Mouse (Mus musculus): Measurements from ENCODE around the gene Slc35g1.
"Not testable (repeated sequence)": the region's sequence is repeated elsewhere in the genome, so short reads cannot be mapped to it uniquely, and the experiment has no call there.

Slc35g1 gene

DNA sequence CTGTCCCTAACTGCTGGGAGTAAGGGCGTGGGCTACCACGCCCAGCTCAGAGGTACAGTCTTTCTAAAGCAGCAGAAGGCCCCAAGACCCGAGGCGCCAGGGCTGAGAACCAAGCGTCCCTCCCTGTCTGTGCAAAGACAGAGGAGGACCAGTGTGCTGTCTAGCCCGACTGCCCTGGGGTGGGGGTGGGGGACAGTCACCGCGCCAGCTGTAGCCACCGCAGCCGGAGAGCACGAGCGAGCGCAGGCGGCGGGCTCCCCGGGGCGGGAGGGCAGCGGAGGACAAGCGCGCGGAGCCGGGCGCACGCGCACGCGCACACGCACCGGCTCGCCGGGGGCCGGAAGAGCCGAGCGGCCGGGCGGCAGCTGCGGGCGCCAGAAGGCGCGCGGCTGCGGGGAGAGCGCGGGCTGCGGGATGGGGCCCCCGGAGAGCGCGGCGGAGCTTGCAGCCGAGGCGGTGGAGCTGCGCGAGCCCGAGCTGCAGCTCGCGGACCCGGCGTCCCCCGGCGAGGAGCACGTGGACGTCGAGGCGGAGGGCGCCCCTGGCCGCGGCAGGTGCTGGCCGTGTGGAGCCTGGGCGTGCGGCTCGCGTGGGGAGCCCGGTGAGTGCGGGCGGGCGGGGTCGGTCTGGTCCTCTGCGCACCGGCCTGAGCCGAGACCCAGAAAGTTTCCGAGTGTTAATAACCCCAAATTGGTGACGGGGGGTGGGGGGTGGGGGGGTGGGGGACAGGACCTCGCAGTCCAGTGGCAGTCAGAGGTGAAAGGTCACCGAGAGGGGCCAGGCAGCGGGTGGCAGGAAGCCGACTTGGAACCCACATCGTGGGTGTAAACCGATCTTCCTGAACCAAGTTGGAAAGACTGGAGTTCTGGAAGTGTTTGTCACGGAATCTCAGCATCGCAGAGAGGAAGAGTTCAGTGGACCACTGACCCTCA, at the start of gene Slc35g1:
Slc35g1 (plus strand) TSS at position 280 of the 932 bp plus-strand sequence.
- DNase-seq (ENCODE audit: low spot score): peak; percentile 73

GRCm38 (mm10) chr19:38348271-38349012, 47.3 kb upstream of the Slc35g1 start:
- no peak for DNase-seq (ENCODE audit: low spot score)

GRCm38 (mm10) chr19:38349013-38349341, 46.8 kb upstream of the Slc35g1 start:
- no peak for DNase-seq (ENCODE audit: low spot score)

DNA sequence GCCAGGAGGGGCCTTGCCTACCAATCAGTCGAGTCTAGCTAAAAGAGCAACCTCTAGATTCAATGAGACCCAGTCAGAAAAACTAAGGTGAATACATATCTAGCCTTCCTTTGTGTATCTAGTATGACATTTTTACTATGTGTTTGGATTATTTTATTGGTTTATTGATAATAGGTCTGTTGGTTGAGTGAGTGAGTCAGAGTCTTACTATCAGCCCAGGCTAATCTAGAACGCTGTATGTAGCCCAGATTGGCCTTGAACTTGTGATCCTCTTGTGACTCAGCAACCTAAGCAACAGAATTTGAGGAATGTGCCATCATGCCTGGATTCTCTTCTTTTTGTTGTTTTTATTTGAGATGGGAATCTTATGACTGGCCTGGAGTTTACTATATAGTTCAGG, 44.6 kb upstream of the Slc35g1 start:
- DNase-seq (ENCODE audit: low spot score): no peak

DNA sequence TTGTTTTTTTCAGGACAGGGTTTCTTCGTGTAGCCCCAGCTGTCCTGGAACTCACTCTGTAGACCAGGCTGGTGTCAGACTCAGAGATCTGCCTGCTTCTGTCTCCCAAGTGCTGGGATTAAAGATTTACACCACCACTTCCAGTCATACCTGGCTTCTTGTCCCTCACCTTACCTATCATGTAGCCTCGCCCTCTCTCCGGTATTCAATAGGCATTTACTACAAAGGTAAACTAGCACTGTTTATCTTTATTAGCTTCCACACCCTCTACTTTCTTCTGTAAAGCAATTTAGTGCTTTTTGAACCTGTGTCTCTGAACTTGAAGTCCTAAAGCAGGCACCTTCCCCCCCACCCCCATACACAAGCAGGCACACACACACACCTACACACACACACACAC, 44.1 kb upstream of the Slc35g1 start:
- DNase-seq (ENCODE audit: low spot score): no peak

- DNase-seq (ENCODE audit: low spot score): peak; percentile 49
These were observed 43.2 kb upstream of the Slc35g1 start for GRCm38 (mm10) chr19:38352495-38353130.

- no peak for DNase-seq (ENCODE audit: low spot score)
These were observed 41.5 kb upstream of the Slc35g1 start for GRCm38 (mm10) chr19:38354279-38354678.

DNA sequence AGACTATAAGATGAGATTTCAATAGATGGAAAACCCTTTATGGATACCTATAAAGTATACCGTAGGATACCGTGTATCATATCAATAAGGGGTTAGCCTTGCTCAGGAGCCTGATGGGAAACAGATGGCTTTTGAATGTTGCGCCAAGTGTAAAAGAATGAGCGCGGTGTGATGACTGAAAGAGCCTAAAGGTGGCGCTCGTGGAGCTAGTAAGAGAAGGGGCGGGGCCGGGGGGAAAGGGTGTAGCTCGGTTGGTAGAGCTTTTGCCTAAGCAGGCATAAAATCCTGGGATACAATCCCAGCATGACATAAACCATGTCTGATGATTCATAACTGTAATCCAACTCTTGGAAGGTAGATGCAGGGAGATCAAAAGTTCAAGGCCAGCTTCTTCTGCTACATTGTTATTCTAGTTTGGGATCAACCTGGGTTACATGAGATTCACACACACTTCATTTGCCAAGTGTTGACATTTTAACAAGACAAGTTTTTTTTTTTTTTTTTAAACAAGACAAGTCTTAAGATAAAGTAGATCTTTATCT, 40.9 kb upstream of the Slc35g1 start:
- no peak for DNase-seq (ENCODE audit: low spot score)

- no peak for DNase-seq (ENCODE audit: low spot score)
These were observed 39.5 kb upstream of the Slc35g1 start for GRCm38 (mm10) chr19:38356211-38356828.

DNA sequence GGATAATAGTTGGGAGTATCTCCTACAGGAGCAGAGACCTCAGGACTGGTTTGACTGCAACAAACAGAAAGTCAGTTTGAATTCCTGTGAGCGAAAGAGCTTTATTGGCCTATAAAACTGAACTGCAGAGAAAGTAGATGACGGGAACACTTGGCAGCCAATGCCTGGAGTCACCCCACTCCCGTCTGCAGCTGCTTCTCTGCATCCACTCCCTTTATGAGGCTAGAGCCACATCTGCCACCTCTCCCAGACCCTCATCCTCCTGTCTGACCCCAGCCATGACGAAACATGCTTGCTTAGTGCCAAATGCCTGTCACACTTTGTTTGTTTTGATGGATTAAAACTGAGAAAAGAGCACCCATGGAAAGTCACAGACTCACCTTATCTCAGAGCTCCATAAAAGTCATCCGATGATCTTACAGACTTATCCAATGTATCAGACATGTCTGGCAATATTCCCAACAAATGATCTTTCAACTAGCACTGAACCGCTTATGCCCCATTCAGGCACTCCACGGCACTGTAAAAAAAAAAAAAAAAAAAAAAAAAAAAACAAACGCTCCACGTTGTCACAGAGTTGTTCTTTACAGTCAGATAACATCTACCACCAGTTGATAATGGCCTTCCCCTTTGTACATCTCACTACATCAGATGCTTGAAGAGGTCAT, 37.7 kb upstream of the Slc35g1 start:
- no peak for DNase-seq (ENCODE audit: low spot score)

DNA sequence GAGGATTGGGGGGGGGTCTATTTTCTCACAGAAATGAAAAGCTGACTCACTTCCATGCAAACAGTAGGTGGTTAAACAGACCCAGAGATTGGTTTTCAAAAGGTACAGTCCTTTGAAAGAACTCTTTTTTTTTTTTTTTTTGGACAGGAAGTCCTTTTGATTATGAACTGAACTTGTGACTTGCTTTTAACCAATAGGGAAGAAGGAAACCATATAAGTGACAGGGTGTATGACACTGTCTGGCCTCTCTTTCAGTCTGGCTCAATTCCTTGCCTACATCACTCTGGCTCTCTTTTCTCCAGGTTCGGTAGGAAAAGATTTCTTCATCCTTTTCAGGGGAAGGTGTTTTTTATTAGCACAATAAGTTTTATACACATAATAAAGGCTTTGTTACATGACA, 36.5 kb upstream of the Slc35g1 start:
- DNase-seq (ENCODE audit: low spot score): no peak

DNA sequence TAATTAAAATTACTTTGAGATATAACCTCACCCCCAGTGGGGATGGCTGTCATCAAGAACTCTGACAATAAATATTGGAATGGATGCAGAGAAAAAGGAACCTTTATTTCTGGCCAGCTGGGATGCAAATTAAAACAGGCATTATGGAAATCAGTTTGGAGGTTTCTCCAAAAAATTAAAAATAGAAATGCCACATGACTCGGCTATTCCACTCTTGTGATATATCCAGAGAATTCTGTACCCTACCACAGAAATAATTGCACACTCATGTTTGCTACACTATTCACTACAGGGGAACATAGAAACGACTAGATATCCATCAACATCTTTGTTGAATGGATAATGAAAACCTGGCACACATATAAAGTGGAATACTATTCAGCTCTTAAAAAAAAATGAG, 33.9 kb upstream of the Slc35g1 start:
- DNase-seq (ENCODE audit: low spot score): no peak

- no peak for DNase-seq (ENCODE audit: low spot score)
These were observed 32.4 kb upstream of the Slc35g1 start for GRCm38 (mm10) chr19:38363358-38363757.

DNA sequence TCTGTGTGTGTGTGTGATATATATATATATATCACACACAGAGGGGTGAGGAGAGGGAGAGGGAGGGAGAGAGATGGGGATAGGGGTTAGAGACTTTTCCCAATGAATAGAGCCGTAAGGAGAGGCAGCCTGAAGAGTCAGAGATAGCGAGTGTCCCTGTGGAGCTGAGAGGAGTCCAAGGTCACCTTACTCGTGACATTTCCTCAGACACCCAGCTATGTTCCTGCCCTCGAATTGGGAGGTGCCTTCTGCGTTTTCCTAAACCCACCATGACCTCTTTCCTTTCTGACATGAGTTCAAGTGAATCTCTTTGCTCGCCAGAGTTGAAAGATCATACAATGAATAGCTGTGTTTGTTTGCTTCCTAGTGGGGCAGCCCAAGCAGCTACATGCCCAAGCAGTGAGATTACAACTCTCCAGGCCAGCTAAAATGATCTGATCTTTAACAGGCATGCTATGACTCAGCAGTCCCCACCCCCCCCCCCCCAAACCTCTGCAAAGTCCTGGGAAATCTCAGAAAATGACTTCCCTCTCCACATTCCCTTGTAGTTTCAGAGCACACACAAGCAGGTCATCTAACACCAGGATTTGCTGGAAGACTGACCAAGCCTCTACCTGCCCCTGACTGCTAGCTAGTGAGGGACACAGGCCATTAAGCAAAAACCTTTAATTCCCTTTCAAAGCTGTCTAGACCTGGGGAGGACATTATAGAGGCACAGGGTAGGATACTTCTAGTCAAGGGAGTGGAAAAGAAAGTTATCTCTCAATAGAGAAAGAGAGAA, 31.7 kb upstream of the Slc35g1 start:
- DNase-seq (ENCODE audit: low spot score): no peak

DNA sequence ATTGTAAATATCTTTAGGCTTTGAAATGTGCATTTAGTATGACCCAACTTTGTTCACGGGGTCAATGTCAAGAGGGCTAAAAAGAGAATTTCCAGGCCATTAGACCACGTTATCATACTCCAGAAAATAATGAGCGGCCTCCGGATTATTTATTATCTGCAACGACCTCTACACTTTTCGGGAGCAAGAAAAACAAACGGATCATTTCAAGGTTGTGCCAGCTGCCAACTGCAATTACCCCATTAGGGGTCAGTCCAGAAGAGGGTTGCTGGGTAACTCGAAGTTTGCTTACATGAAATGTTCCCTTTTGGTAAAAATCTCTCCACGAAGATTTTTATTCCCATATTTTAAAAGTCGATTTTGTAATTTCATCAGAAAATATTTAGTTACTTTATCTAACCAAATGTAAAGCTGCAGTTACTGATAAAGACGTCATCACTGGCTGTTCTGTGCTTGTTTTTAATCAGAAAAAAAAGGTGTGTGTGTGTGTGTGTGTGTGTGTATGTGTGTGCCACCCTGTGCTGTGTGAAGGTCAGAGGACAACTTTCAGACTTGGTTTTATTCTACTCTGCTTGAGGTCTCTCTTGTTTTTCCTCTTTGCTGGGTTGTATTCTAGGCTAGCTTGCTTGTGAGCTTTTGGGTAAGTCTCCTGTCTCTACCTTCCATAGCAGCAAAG, 30.7 kb upstream of the Slc35g1 start:
- no peak for DNase-seq (ENCODE audit: low spot score)

DNA sequence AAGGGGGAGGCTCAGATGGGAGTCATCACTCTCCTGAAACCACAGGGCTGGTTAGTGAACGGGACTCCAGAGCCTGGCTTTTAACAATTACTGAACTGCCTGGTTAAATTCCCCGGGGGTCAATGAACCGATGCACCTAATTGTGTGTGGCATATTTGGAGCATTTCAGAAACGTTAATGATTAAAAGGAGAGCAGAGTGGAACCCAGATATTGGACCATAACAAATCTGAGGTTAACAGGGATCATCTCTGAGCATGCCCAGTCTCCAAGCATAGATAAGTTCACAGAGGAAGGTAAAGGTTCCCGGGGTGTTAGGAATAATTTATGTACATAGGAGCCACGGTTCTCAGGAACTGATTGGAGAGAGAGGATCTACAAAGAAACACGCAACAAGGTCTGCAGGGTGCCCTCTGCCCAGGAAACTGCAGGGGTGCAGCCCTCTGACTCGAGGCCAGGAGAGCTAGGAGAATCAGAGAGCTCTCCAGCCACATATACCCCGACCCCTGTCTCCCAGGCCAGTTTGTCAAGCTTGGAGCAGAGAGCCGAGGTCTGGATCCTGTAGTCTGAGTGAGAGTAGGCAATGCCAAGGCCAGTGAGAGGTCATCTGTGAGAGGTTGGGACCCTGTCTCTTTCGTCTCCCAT, 23.2 kb upstream of the Slc35g1 start:
- DNase-seq (ENCODE audit: low spot score): no peak

DNA sequence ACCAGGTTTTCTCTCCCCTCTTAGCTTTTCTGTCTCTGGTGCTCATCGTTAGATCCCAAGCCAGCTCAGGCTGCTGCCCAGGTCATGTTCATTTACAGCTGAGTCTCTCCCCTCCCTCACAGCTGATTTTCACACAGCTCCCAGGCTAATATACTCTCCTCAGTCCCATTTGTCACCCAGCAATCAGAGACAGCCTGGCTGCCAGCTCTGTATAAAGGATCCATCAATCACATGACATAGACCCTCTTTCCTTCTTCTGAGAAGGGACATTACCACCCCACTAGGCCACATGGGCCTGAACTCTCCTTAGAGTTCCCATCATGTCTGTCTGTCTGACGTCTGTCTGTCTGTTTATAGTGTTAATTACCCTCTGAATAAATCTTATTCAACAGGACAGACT, 22.4 kb upstream of the Slc35g1 start:
- DNase-seq (ENCODE audit: low spot score): no peak

- no peak for DNase-seq (ENCODE audit: low spot score)
These were observed 12.0 kb upstream of the Slc35g1 start for GRCm38 (mm10) chr19:38383769-38384168.

DNA sequence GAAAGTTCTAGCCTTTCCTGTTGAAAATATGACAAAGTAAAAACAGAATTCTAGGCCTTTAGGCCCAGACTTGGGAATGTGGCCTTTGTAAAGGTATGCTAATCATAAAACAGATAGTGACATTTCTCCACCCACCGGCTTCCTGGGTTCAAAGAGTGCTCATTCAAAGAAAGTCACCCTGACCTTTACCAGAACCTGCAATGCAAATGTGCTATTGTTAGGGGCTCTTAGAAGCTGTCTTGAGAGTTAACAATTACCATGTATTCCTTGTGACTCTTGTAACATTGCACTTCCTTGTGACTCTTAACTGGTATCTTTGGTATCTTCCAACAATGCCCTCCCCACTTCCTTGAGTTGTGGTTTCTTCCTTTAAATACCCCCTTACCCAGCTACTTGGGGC, 8.8 kb upstream of the Slc35g1 start:
- not testable (repeated sequence) for DNase-seq (ENCODE audit: low spot score)

GRCm38 (mm10) chr19:38387835-38388234, 7.9 kb upstream of the Slc35g1 start:
- DNase-seq (ENCODE audit: low spot score): no peak
